In the genomic region with DNA sequence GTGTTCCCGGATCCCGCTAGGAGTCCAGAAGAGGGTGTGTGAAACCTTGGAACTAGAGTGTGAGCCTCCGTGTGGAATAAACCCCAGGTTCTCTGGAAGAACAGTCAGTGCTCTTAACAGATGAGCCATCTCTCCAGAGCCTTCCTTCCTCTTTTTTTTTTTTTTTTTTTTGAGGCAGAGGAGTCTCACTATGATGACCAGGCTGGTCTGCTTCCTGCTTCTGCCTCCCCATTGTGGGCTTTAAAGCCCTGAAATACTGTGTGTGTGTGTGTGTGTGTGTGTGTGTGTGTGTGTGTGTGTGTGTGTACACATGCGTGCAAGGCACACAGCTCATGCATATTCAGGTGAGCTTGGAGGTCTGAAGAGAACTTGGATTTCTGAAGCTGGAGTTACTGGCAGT, we compare ENCODE assay signal across 11 mouse cellular contexts. TPM values are rescaled to one million over a fixed set of nuclear protein-coding genes. Genes with fewer than 3 reads are reported as not detected.
A peak's percentile ranks its signal among the peaks of the same experiment; 100 is the strongest.
DNase-seq lines count a peak whose midpoint lies in the region; ATAC-seq and TF ChIP-seq lines count a peak whose summit lies in the region.
"Had no signal": no experiment of that assay in that cellular context is flagged by ENCODE, and none has a peak within 500 bp of the region (broad histone marks: within the 10 kb centered on the region; RNA-seq: fewer than 3 reads in every experiment).

No protein-coding gene starts in this region.

- intact Hi-C loops in left cerebral cortex, adult 2 months (cut with DNase I), result no loop called here
- intact Hi-C loops in left cerebral cortex, postnatal 4 days (cut with DNase I), result no loop called here

- WGBS in embryonic facial prominence, embryonic 14.5 days, result 62% methylated on average over 4 of the region's 4 CpGs
- 62% methylated on average over 4 of the region's 4 CpGs for WGBS in hindbrain, embryonic 15.5 days
- WGBS in neural tube, embryonic 13.5 days, result 65% methylated on average over 4 of the region's 4 CpGs

- no peak overlapping the region for H3K9ac ChIP-seq in embryonic facial prominence, embryonic 14.5 days (ENCODE audit: low read depth, low read length)
- H3K9ac ChIP-seq in hindbrain, embryonic 15.5 days, result no peak overlapping the region
- 0 out of 2 replicates have a peak overlapping the region, but pooled peaks have one; percentile 17 for H3K9ac ChIP-seq in neural tube, embryonic 13.5 days

- no peaks in the 10 kb centered on the region for H3K36me3 ChIP-seq in embryonic facial prominence, embryonic 14.5 days (ENCODE audit: control insufficient read depth, insufficient read depth, low read length)
- H3K36me3 ChIP-seq in hindbrain, embryonic 15.5 days, result no peaks in the 10 kb centered on the region
- no peaks in the 10 kb centered on the region for H3K36me3 ChIP-seq in neural tube, embryonic 13.5 days

- no peaks in the 10 kb centered on the region for H3K9me3 ChIP-seq in embryonic facial prominence, embryonic 14.5 days (ENCODE audit: control insufficient read depth, low read length)
- no peaks in the 10 kb centered on the region for H3K9me3 ChIP-seq in hindbrain, embryonic 15.5 days
- no peaks in the 10 kb centered on the region for H3K9me3 ChIP-seq in neural tube, embryonic 13.5 days

- H3K27me3 ChIP-seq in embryonic facial prominence, embryonic 14.5 days (replicated peaks; ENCODE audit: control insufficient read depth, insufficient read depth, low read length), result no peaks in the 10 kb centered on the region
- H3K27me3 ChIP-seq in hindbrain, embryonic 15.5 days, result no peaks in the 10 kb centered on the region
- H3K27me3 ChIP-seq in neural tube, embryonic 13.5 days, result no peaks in the 10 kb centered on the region

- no peak overlapping the region for H3K4me2 ChIP-seq in embryonic facial prominence, embryonic 14.5 days (ENCODE audit: low read depth, low read length)
- H3K4me2 ChIP-seq in hindbrain, embryonic 15.5 days, result no peak overlapping the region
- no peak overlapping the region for H3K4me2 ChIP-seq in neural tube, embryonic 13.5 days

- TF ChIP-seq CTCF in left cerebral cortex, adult 2 months (IDR thresholded peaks at IDR 0.05), result no peak

- H3K27ac ChIP-seq in left cerebral cortex, adult 2 months, result peak overlapping the region; percentile 89
- H3K27ac ChIP-seq in embryonic facial prominence, embryonic 14.5 days (replicated peaks; ENCODE audit: low read depth, low read length), result peak overlapping the region; percentile 100; the same call in 1 of the 2 replicates
- peak overlapping the region; percentile 100 for H3K27ac ChIP-seq in hindbrain, embryonic 15.5 days (replicated peaks)
- peak overlapping the region; percentile 100 for H3K27ac ChIP-seq in neural tube, embryonic 13.5 days (replicated peaks)

- ATAC-seq in embryonic facial prominence, embryonic 14.5 days (ENCODE audit: low read depth), result no peak
- no peak for ATAC-seq in hindbrain, embryonic 15.5 days (ENCODE audit: low FRiP score, low read depth)
- no peak for ATAC-seq in neural tube, embryonic 13.5 days (ENCODE audit: low read depth)

- DNase-seq in left cerebral cortex, adult 2 months (ENCODE audit: extremely low spot score in 1 of 2, low spot score in 2 of 2), result no peak
- no peak for DNase-seq in left cerebral cortex, postnatal 4 days
- no peak for DNase-seq in embryonic facial prominence, embryonic 14.5 days (ENCODE audit: low spot score)
- DNase-seq in right cerebral cortex, adult 18-20 months, result no peak
- no peak for DNase-seq in gastrocnemius, adult 18-20 months (ENCODE audit: low spot score)
- DNase-seq in gastrocnemius, postnatal 4 days (ENCODE audit: low spot score in 2 of 2), result no peak
- DNase-seq: lung, postnatal 14 days; thymus, postnatal 14 days had no signal

- peaks cover 41% of the 10 kb centered on the region for H3K4me1 ChIP-seq in embryonic facial prominence, embryonic 14.5 days (ENCODE audit: control insufficient read depth, insufficient read depth, low read length)
- peaks cover 35% of the 10 kb centered on the region for H3K4me1 ChIP-seq in hindbrain, embryonic 15.5 days (replicated peaks)
- H3K4me1 ChIP-seq in neural tube, embryonic 13.5 days (replicated peaks), result peaks cover 48% of the 10 kb centered on the region

- H3K4me3 ChIP-seq in left cerebral cortex, adult 2 months, result no peak overlapping the region
- no peak overlapping the region for H3K4me3 ChIP-seq in embryonic facial prominence, embryonic 14.5 days (ENCODE audit: low read depth, low read length)
- H3K4me3 ChIP-seq in hindbrain, embryonic 15.5 days, result no peak overlapping the region
- H3K4me3 ChIP-seq in neural tube, embryonic 13.5 days, result no peak overlapping the region
- H3K4me3 ChIP-seq: erythroblast, embryonic 14.5 days had no signal

RNA-seq across cellular contexts. Expression of gene Ptms, which starts 1.6 kb away (rescaled TPM):
- 100 to 1,000 TPM; 845 to 926 TPM for total RNA-seq in left cerebral cortex, adult 2 months (2021)
- 1,000 to 10,000 TPM; 1,603 to 1,633 TPM for total RNA-seq in left cerebral cortex, postnatal 4 days (2021)
- polyA plus RNA-seq in embryonic facial prominence, embryonic 14.5 days (2014; fragmentation: Nextera tagmentation; extraction: Ambion mirVana), result 255 and 263 TPM in 2 replicates
- polyA plus RNA-seq in hindbrain, embryonic 15.5 days (2015; fragmentation: Nextera tagmentation; extraction: Ambion mirVana), result 766 and 864 TPM in 2 replicates
- 797 TPM in 2 replicates for polyA plus RNA-seq in neural tube, embryonic 13.5 days (2015; fragmentation: Nextera tagmentation; extraction: Ambion mirVana)
- total RNA-seq in gastrocnemius, adult 18-20 months (2021), result 100 to 1,000 TPM in 1 of 2 experiments, 10 to 100 TPM in 1; 64.3 to 105 TPM
- 100 to 1,000 TPM; 395 to 409 TPM for total RNA-seq in gastrocnemius, postnatal 4 days (2021)

RNA-seq across cellular contexts. Expression of gene Mlf2, which starts 9.6 kb away (rescaled TPM):
- total RNA-seq in left cerebral cortex, adult 2 months (2021), result 100 to 1,000 TPM; 617 to 624 TPM
- total RNA-seq in left cerebral cortex, postnatal 4 days (2021), result 100 to 1,000 TPM; 467 to 469 TPM
- polyA plus RNA-seq in embryonic facial prominence, embryonic 14.5 days (2014; fragmentation: Nextera tagmentation; extraction: Ambion mirVana), result 346 and 352 TPM in 2 replicates
- 565 and 615 TPM in 2 replicates for polyA plus RNA-seq in hindbrain, embryonic 15.5 days (2015; fragmentation: Nextera tagmentation; extraction: Ambion mirVana)
- polyA plus RNA-seq in neural tube, embryonic 13.5 days (2015; fragmentation: Nextera tagmentation; extraction: Ambion mirVana), result 535 and 552 TPM in 2 replicates
- total RNA-seq in gastrocnemius, adult 18-20 months (2021), result 100 to 1,000 TPM; 196 to 205 TPM
- total RNA-seq in gastrocnemius, postnatal 4 days (2021), result 100 to 1,000 TPM; 236 to 238 TPM

RNA-seq across cellular contexts. Expression of gene Lag3, which starts 10.0 kb away (rescaled TPM):
- total RNA-seq in left cerebral cortex, adult 2 months (2021), result 1 to 10 TPM; 2.1 to 3.1 TPM
- total RNA-seq in left cerebral cortex, postnatal 4 days (2021), result 1 to 10 TPM; 1.7 to 2.3 TPM
- polyA plus RNA-seq in embryonic facial prominence, embryonic 14.5 days (2014; fragmentation: Nextera tagmentation; extraction: Ambion mirVana), result 1.9 and 2.4 TPM in 2 replicates
- polyA plus RNA-seq in hindbrain, embryonic 15.5 days (2015; fragmentation: Nextera tagmentation; extraction: Ambion mirVana), result 3.1 and 3.5 TPM in 2 replicates
- 2.2 and 3.2 TPM in 2 replicates for polyA plus RNA-seq in neural tube, embryonic 13.5 days (2015; fragmentation: Nextera tagmentation; extraction: Ambion mirVana)
- under 1 TPM in 1 of 2 experiments, not detected in 1; 0.12 TPM for total RNA-seq in gastrocnemius, adult 18-20 months (2021)
- 1 to 10 TPM; 1.1 to 1.2 TPM for total RNA-seq in gastrocnemius, postnatal 4 days (2021)
- polyA plus RNA-seq: erythroblast, embryonic 14.5 days had no signal

RNA-seq across cellular contexts. Expression of gene Cd4, which starts 33.5 kb away (rescaled TPM):
- 1 to 10 TPM; 2.0 to 4.6 TPM for total RNA-seq in left cerebral cortex, adult 2 months (2021)
- total RNA-seq in left cerebral cortex, postnatal 4 days (2021), result 1 to 10 TPM in 1 of 2 experiments, under 1 TPM in 1; 0.52 to 1.2 TPM
- 0.07 and 0.25 TPM in 2 replicates for polyA plus RNA-seq in embryonic facial prominence, embryonic 14.5 days (2014; fragmentation: Nextera tagmentation; extraction: Ambion mirVana)
- 0.14 and 0.32 TPM in 2 replicates for polyA plus RNA-seq in hindbrain, embryonic 15.5 days (2015; fragmentation: Nextera tagmentation; extraction: Ambion mirVana)
- polyA plus RNA-seq in neural tube, embryonic 13.5 days (2015; fragmentation: Nextera tagmentation; extraction: Ambion mirVana), result 0.21 TPM in 1 of 2 replicates, not detected in the other
- under 1 TPM; 0.38 to 0.41 TPM for total RNA-seq in gastrocnemius, adult 18-20 months (2021)
- 1 to 10 TPM; 1.4 to 1.7 TPM for total RNA-seq in gastrocnemius, postnatal 4 days (2021)
- polyA plus RNA-seq: erythroblast, embryonic 14.5 days had no signal

RNA-seq across cellular contexts. Expression of gene Cops7a, which starts 43.8 kb away (rescaled TPM):
- total RNA-seq in left cerebral cortex, adult 2 months (2021), result 100 to 1,000 TPM; 148 to 156 TPM
- total RNA-seq in left cerebral cortex, postnatal 4 days (2021), result 10 to 100 TPM; 67.8 to 72.6 TPM
- 138 and 141 TPM in 2 replicates for polyA plus RNA-seq in embryonic facial prominence, embryonic 14.5 days (2014; fragmentation: Nextera tagmentation; extraction: Ambion mirVana)
- polyA plus RNA-seq in hindbrain, embryonic 15.5 days (2015; fragmentation: Nextera tagmentation; extraction: Ambion mirVana), result 92.5 and 102 TPM in 2 replicates
- 85.4 and 96.4 TPM in 2 replicates for polyA plus RNA-seq in neural tube, embryonic 13.5 days (2015; fragmentation: Nextera tagmentation; extraction: Ambion mirVana)
- total RNA-seq in gastrocnemius, adult 18-20 months (2021), result 100 to 1,000 TPM; 109 to 121 TPM
- total RNA-seq in gastrocnemius, postnatal 4 days (2021), result 10 to 100 TPM; 86.3 to 86.8 TPM
